ENCODE assay signal across 9 mouse cellular contexts in genomic region chr10:84360953-84361352, GRCm38 (mm10).
"Had no signal": no experiment of that assay in that cellular context is flagged by ENCODE, and none has a peak within 500 bp of the region (broad histone marks: within the 10 kb centered on the region; RNA-seq: fewer than 3 reads in every experiment).

No protein-coding gene starts in this region.

- DNase-seq: forebrain, postnatal 0 days; gastrocnemius, postnatal 14 days; gastrocnemius, postnatal 36 days; kidney, adult 18-20 months; kidney, adult 9 months; kidney, postnatal 25 days; layer of hippocampus, adult 9-11 months; layer of hippocampus, postnatal 36 days; left cerebral cortex, postnatal 4 days had no signal
